Mouse (Mus musculus): ENCODE measurements around the gene Tmod3.

- TF ChIP-seq POLR2A (IDR thresholded peaks at IDR 0.05; ENCODE audit: borderline replicate concordance, control insufficient read depth, low read depth, low read length) (no peak), CTCF (IDR thresholded peaks at IDR 0.05; ENCODE audit: control insufficient read depth, insufficient read depth, low read length) (no peak)
Observed at GRCm38 (mm10) chr9:75579321-75579720, 19.9 kb upstream of the Tmod3 start.
